Mouse (Mus musculus) liver, embryonic 14.5 days (tissue): ENCODE measurements at regions not wholly inside any gene's neighbourhood (a gene's known extent, or its start where the extent isn't known, plus 50 kb on each side); places are given as distances from the start of the nearest gene placed in this dataset.
A peak's percentile ranks its signal among the peaks of the same experiment; 100 is the strongest.

Experiments used
- ATAC-seq: fragments of 200-750 bp; cut with Nextera tagmentation; 2 replicates; pipeline ENCODE4 v1.8.0; 2017; ENCODE audit warnings: moderate number of reproducible peaks, mild to moderate bottlenecking, moderate library complexity; ENCODE audit not compliant: insufficient read depth
- DNase-seq, 3 experiments: peaks; one replicate each; pipeline ENCODE4 v3.0.0-alpha.2; 2012 to 2013; ENCODE audit warnings: low read depth in 3 of 3, low spot score in 3 of 3
- H3K27ac ChIP-seq: fragments of 300-500 bp; sonication (generic); 2 replicates; pipeline ENCODE4 v1.5.1; 2014; ENCODE audit warnings: moderate library complexity, mild to moderate bottlenecking, control low read depth, inconsistent platforms
- H3K27me3 ChIP-seq: fragments of 300-500 bp; sonication (generic); 2 replicates; pipeline ENCODE4 v1.6.1; 2014; ENCODE audit warnings: mild to moderate bottlenecking, low read length, moderate library complexity; ENCODE audit not compliant: control insufficient read depth, insufficient read depth
- H3K36me3 ChIP-seq: fragments of 300-500 bp; sonication (generic); replicated peaks from 2 replicates; pipeline ENCODE4 v1.6.1; 2014; ENCODE audit warnings: low read depth; ENCODE audit not compliant: control insufficient read depth, insufficient read depth
- H3K4me1 ChIP-seq, 2 experiments: fragments of 200-500 bp in 1 of 2; fragments of 300-500 bp in 1 of 2; sonication (generic) in 1 of 2; replicated peaks; 2 replicates each; pipeline ENCODE4 v1.6.1; 2012 to 2014; ENCODE audit warnings: antibody characterized with exemption in 1 of 2, inconsistent platforms in 1 of 2, low read length in 1 of 2; ENCODE audit not compliant: control insufficient read depth in 2 of 2, insufficient read depth in 2 of 2
- H3K4me2 ChIP-seq: fragments of 300-500 bp; sonication (generic); 2 replicates; pipeline ENCODE4 v1.6.1; 2014; ENCODE audit warnings: low read depth, mild to moderate bottlenecking, control low read depth, moderate library complexity
- H3K4me3 ChIP-seq, 2 experiments: fragments of 200-500 bp in 1 of 2; fragments of 300-500 bp in 1 of 2; sonication (generic) in 1 of 2; 2 replicates each; pipeline ENCODE4 v1.5.1; 2012 to 2014; ENCODE audit warnings: low read depth in 2 of 2, low read length in 2 of 2, mild to moderate bottlenecking in 2 of 2, control low read depth in 1 of 2, inconsistent platforms in 1 of 2, moderate library complexity in 1 of 2; ENCODE audit not compliant: insufficient read depth in 1 of 2
- H3K9ac ChIP-seq: fragments of 300-500 bp; sonication (generic); replicated peaks from 2 replicates; pipeline ENCODE4 v1.6.1; 2014; ENCODE audit warnings: mild to moderate bottlenecking, control low read depth, moderate library complexity
- H3K9me3 ChIP-seq: fragments of 300-500 bp; sonication (generic); 2 replicates; pipeline ENCODE4 v1.6.1; 2016; ENCODE audit warnings: low read length, mixed read lengths; ENCODE audit not compliant: control insufficient read depth
- CTCF ChIP-seq: IDR thresholded peaks from 2 replicates; pipeline ENCODE4 v1.5.1; 2016; ENCODE audit warnings: antibody characterized with exemption, low read depth, control low read depth
- EP300 ChIP-seq: IDR thresholded peaks from 2 replicates; pipeline ENCODE4 v1.6.1; 2016; ENCODE audit warnings: antibody characterized with exemption, low read depth
- WGBS: fragments of 180-500 bp; shearing (Covaris S2); extraction: QIAGEN DNeasy Blood & Tissue Kit; methylation state at CpG from one replicate; pipeline ENCODE4 v1.1.7; 2014; ENCODE audit not compliant: insufficient replicate concordance; 5-methylcytosine and 5-hydroxymethylcytosine counted together

DNA sequence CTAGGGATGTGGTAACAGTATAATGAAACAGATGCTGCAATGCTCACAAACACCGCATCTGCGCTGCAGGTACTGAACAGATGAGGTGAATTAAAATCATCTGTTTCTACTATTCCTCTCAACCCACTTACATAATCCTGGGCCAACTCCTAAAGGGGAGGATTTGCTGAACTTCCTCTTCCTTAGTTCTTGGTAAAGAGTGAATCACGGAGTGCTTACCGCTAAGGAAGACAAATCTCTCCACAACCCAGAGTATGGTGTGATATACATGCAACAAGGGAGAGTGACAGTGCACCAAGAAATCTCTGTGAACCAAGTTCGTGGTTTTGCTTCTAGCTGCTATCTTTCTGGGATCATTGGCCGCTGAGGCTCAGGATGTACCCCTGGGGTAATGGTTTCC is 244.2 kb downstream of the Hivep2 start:
- Histone ChIP-seq H3K9me3 (no peaks in the 10 kb centered on the region), H3K4me1 (no peaks in the 10 kb centered on the region), H3K27ac (no peak overlapping the region), H3K36me3 (no peaks in the 10 kb centered on the region), H3K27me3 (no peaks in the 10 kb centered on the region), H3K4me2 (no peak overlapping the region), H3K4me3 (no peak overlapping the region), H3K9ac (no peak overlapping the region)
- DNase-seq (no peak), ATAC-seq (no peak)
- TF ChIP-seq CTCF (no peak), EP300 (no peak)
- WGBS: 35% methylated on average over 6 of the region's 6 CpGs

DNA sequence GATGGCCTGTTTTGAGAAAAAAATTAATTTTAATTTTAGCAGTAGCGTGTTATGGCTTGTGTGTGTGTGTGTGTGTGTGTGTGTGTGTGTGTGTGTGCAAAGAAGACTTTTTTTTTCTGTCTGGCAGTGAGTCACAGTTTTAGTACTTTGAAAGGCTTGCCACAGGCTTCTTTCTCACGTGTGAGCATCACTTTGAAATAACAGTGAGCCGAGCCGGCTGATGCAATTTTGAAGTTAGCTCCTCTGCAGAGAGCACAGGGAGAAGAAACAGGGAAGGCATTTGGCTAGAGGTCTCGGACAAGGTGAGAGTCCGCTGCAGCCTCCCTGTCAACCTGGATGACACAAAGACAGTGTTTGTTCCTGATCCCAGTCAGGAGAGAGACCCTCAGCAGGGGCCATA is 242.3 kb downstream of the Hivep2 start:
- ATAC-seq (no peak), DNase-seq (no peak)
- Histone ChIP-seq H3K9ac (no peak overlapping the region), H3K4me2 (no peak overlapping the region), H3K4me3 (no peak overlapping the region), H3K27me3 (no peaks in the 10 kb centered on the region), H3K4me1 (no peaks in the 10 kb centered on the region), H3K36me3 (no peaks in the 10 kb centered on the region), H3K9me3 (no peaks in the 10 kb centered on the region), H3K27ac (no peak overlapping the region)
- 53% methylated on average over 6 of the region's 6 CpGs for WGBS
- no peak for TF ChIP-seq CTCF
- TF ChIP-seq EP300: no peak

DNA sequence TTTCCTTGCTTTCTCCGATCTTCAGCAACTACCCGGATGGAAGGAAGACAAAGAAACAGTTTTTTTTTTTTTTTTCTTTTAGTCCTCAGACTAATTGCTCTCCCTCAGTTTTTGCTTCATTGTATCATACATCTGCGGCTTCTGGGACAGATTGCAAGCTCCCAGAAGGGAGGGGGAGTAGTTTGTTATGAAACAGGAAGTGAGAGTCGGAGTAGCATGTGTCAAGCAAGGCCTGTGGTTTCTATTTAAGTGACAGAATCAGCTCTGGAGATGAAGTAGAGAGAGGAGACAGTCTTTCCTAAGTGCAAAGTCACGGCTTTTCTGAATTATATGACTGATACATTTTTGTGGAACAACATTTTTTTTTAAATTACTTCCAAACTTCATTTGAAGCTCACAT is 241.7 kb downstream of the Hivep2 start:
- TF ChIP-seq EP300 (no peak), CTCF (no peak)
- Histone ChIP-seq H3K4me1 (no peaks in the 10 kb centered on the region), H3K4me3 (no peak overlapping the region), H3K4me2 (no peak overlapping the region), H3K9me3 (no peaks in the 10 kb centered on the region), H3K36me3 (no peaks in the 10 kb centered on the region), H3K9ac (no peak overlapping the region), H3K27ac (no peak overlapping the region), H3K27me3 (no peaks in the 10 kb centered on the region)
- ATAC-seq (no peak), DNase-seq (peak in 1 of 3 experiments; percentile 19)
- 17% methylated on average over 5 of the region's 5 CpGs for WGBS

DNA sequence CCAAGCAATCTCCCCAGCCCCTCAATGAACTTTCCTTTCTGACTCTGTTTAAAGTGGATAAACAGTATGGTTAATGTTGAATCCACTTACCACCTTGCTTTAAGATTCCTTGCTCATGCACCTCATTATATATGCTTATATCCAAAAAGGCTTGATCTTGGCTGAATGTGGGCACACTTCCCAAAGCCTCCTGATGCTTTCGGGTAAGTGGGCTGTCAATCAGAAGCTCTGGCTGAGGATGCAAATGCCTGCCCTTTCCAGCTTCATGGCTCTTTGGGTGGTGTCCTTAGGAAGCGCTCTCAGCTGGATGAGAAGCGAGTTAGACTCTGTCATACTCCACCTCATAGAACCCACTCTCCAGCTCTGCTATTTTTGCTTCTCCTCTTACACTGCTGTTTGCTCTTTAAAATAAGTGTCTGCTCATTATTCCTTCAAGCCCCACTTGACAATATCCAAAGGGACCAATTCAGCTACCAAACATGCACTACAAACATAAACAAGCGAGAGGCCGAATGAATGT is 241.2 kb downstream of the Hivep2 start:
- H3K27ac ChIP-seq: no peak overlapping the region
- no peak for ATAC-seq
- H3K9ac ChIP-seq: no peak overlapping the region
- H3K9me3 ChIP-seq: no peaks in the 10 kb centered on the region
- H3K27me3 ChIP-seq: no peaks in the 10 kb centered on the region
- DNase-seq: no peak
- TF ChIP-seq CTCF (no peak), EP300 (no peak)
- H3K4me2 ChIP-seq: no peak overlapping the region
- WGBS: 46% methylated on average over 5 of the region's 5 CpGs
- no peak overlapping the region for H3K4me3 ChIP-seq
- H3K36me3 ChIP-seq: no peaks in the 10 kb centered on the region
- no peaks in the 10 kb centered on the region for H3K4me1 ChIP-seq
